Mouse (Mus musculus): ENCODE measurements around the gene Ccdc80. TPM values are rescaled to one million over a fixed set of nuclear protein-coding genes. Genes with fewer than 3 reads are reported as not detected.

The Ccdc80 gene
- polyA plus RNA-seq, 1 experiment: 0.20 TPM

GRCm38 (mm10) chr16:45108203-45108878 lies 15.1 kb downstream of the Ccdc80 start:
- peaks cover 3% of the 10 kb centered on the region for H3K27me3 ChIP-seq (replicated peaks)
- no peak for TF ChIP-seq GATA1 (IDR thresholded peaks at IDR 0.05; ENCODE audit: borderline replicate concordance, low read length)
- no peak for TF ChIP-seq FLI1 (IDR thresholded peaks at IDR 0.05; ENCODE audit: low read length)

GRCm38 (mm10) chr16:45110498-45110897 lies 17.3 kb downstream of the Ccdc80 start:
- TF ChIP-seq FLI1 (IDR thresholded peaks at IDR 0.05; ENCODE audit: low read length) (no peak), GATA1 (IDR thresholded peaks at IDR 0.05; ENCODE audit: borderline replicate concordance, low read length) (no peak)
- H3K36me3 ChIP-seq (replicated peaks; ENCODE audit: low read length): no peaks in the 10 kb centered on the region
- H3K4me3 ChIP-seq (replicated peaks): no peak overlapping the region
- H3K4me1 ChIP-seq: peaks cover 8% of the 10 kb centered on the region
- no peaks in the 10 kb centered on the region for H3K9me3 ChIP-seq
- H3K27me3 ChIP-seq (replicated peaks): peaks cover 3% of the 10 kb centered on the region

More at GRCm38 (mm10) chr16:45108203-45108878, 15.1 kb downstream of the Ccdc80 start:
- Histone ChIP-seq H3K36me3 (replicated peaks; ENCODE audit: low read length) (no peaks in the 10 kb centered on the region), H3K4me3 (replicated peaks) (no peak overlapping the region), H3K4me1 (peaks cover 4% of the 10 kb centered on the region), H3K9me3 (no peaks in the 10 kb centered on the region)

GRCm38 (mm10) chr16:45117200-45117599 lies 24.0 kb downstream of the Ccdc80 start:
- peaks cover 2% of the 10 kb centered on the region for H3K27me3 ChIP-seq (replicated peaks)
- no peaks in the 10 kb centered on the region for H3K36me3 ChIP-seq (replicated peaks; ENCODE audit: low read length)
- TF ChIP-seq GATA1 (IDR thresholded peaks at IDR 0.05; ENCODE audit: borderline replicate concordance, low read length) (no peak), FLI1 (IDR thresholded peaks at IDR 0.05; ENCODE audit: low read length) (no peak)
- H3K4me1 ChIP-seq: peaks cover 22% of the 10 kb centered on the region
- no peaks in the 10 kb centered on the region for H3K9me3 ChIP-seq
- H3K4me3 ChIP-seq (replicated peaks): no peak overlapping the region

GRCm38 (mm10) chr16:45118760-45119159 lies 25.6 kb downstream of the Ccdc80 start:
- Histone ChIP-seq H3K9me3 (no peaks in the 10 kb centered on the region), H3K4me1 (peaks cover 27% of the 10 kb centered on the region), H3K4me3 (replicated peaks) (no peak overlapping the region), H3K36me3 (replicated peaks; ENCODE audit: low read length) (no peaks in the 10 kb centered on the region), H3K27me3 (replicated peaks) (peaks cover 2% of the 10 kb centered on the region)
- TF ChIP-seq FLI1 (IDR thresholded peaks at IDR 0.05; ENCODE audit: low read length) (no peak), GATA1 (IDR thresholded peaks at IDR 0.05; ENCODE audit: borderline replicate concordance, low read length) (no peak)

- Histone ChIP-seq H3K36me3 (replicated peaks; ENCODE audit: low read length) (no peaks in the 10 kb centered on the region), H3K27me3 (replicated peaks) (peaks cover 3% of the 10 kb centered on the region), H3K9me3 (no peaks in the 10 kb centered on the region), H3K4me1 (peaks cover 23% of the 10 kb centered on the region), H3K4me3 (replicated peaks) (no peak overlapping the region)
- no peak for TF ChIP-seq FLI1 (IDR thresholded peaks at IDR 0.05; ENCODE audit: low read length)
These were observed 27.7 kb downstream of the Ccdc80 start for GRCm38 (mm10) chr16:45120844-45121425.

- TF ChIP-seq FLI1 (IDR thresholded peaks at IDR 0.05; ENCODE audit: low read length) (no peak), GATA1 (IDR thresholded peaks at IDR 0.05; ENCODE audit: borderline replicate concordance, low read length) (no peak)
- H3K4me3 ChIP-seq (replicated peaks): no peak overlapping the region
- peaks cover 9% of the 10 kb centered on the region for H3K4me1 ChIP-seq
- H3K9me3 ChIP-seq: no peaks in the 10 kb centered on the region
- H3K27me3 ChIP-seq (replicated peaks): peaks cover 5% of the 10 kb centered on the region
- no peaks in the 10 kb centered on the region for H3K36me3 ChIP-seq (replicated peaks; ENCODE audit: low read length)
These were observed 29.4 kb downstream of the Ccdc80 start for GRCm38 (mm10) chr16:45122571-45122970.

- peaks cover 3% of the 10 kb centered on the region for H3K27me3 ChIP-seq (replicated peaks)
- no peaks in the 10 kb centered on the region for H3K36me3 ChIP-seq (replicated peaks; ENCODE audit: low read length)
- H3K9me3 ChIP-seq: no peaks in the 10 kb centered on the region
- TF ChIP-seq FLI1 (IDR thresholded peaks at IDR 0.05; ENCODE audit: low read length): no peak
- TF ChIP-seq GATA1 (IDR thresholded peaks at IDR 0.05; ENCODE audit: borderline replicate concordance, low read length): no peak
- H3K4me1 ChIP-seq: peaks cover 7% of the 10 kb centered on the region; the same call in 1 of the 2 replicates
- no peak overlapping the region for H3K4me3 ChIP-seq (replicated peaks)
These were observed 31.3 kb downstream of the Ccdc80 start for GRCm38 (mm10) chr16:45124230-45125203.

- TF ChIP-seq GATA1 (IDR thresholded peaks at IDR 0.05; ENCODE audit: borderline replicate concordance, low read length) (no peak), FLI1 (IDR thresholded peaks at IDR 0.05; ENCODE audit: low read length) (no peak)
- H3K4me3 ChIP-seq (replicated peaks): no peak overlapping the region
- H3K9me3 ChIP-seq: no peaks in the 10 kb centered on the region
- peaks cover 3% of the 10 kb centered on the region for H3K27me3 ChIP-seq (replicated peaks)
- H3K36me3 ChIP-seq (replicated peaks; ENCODE audit: low read length): no peaks in the 10 kb centered on the region
- peaks cover 3% of the 10 kb centered on the region; the same call in 1 of the 2 replicates for H3K4me1 ChIP-seq
These were observed 34.9 kb downstream of the Ccdc80 start for GRCm38 (mm10) chr16:45127936-45128710.

- H3K27me3 ChIP-seq (replicated peaks): no peaks in the 10 kb centered on the region
- TF ChIP-seq FLI1 (IDR thresholded peaks at IDR 0.05; ENCODE audit: low read length) (no peak), GATA1 (IDR thresholded peaks at IDR 0.05; ENCODE audit: borderline replicate concordance, low read length) (no peak)
- peaks cover 61% of the 10 kb centered on the region for H3K36me3 ChIP-seq (replicated peaks; ENCODE audit: low read length)
- peaks cover 14% of the 10 kb centered on the region; the same call in 1 of the 2 replicates for H3K4me1 ChIP-seq
- no peaks in the 10 kb centered on the region for H3K9me3 ChIP-seq
- H3K4me3 ChIP-seq (replicated peaks): no peak overlapping the region
These were observed 48.5 kb downstream of the Ccdc80 start for GRCm38 (mm10) chr16:45141711-45142110.
